Mouse (Mus musculus) gastrocnemius, adult 8-10 months (tissue): Measurements from ENCODE around the gene Sphk1. TPM values are rescaled to one million over a fixed set of nuclear protein-coding genes. Genes with fewer than 3 reads are reported as not detected.

Experiments used
- DNase-seq, 2 experiments: peaks; one replicate each; pipeline ENCODE4 v3.0.0; 2022; ENCODE audit warnings: low spot score in 2 of 2
- total RNA-seq, 4 experiments: library from RNA; stranded (reverse); gene quantifications; 2 replicates each; pipeline ENCODE4 v1.2.4; 2022

Gene Sphk1
- total RNA-seq, 4 experiments from 2014 or later, result 0.15 to 0.75 (median 0.51) TPM

DNA sequence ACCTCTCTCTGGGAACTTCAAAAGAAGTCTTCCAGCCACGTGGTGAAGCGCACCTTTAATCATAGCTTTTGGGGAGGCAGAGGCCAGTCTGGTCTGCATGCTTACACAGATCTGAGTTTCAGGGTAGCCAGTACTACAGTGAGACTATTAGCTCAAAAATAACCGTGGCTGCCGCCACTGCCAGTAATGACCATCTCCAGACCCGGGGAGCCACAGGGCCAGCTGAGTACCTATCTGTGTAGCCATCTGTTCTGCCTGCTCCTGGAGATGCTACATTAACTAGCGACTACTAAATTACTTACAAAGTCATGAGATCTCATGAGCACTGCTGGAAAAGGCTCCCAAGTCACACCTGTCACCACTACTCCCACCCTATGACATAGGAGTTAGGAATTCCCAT is 44.3 kb downstream of the Sphk1 start:
- no peak for DNase-seq

- no peak for DNase-seq
These were observed 44.7 kb downstream of the Sphk1 start for GRCm38 (mm10) chr11:116575396-116575795.

GRCm38 (mm10) chr11:116579280-116579679 is 48.6 kb downstream of the Sphk1 start:
- no peak for DNase-seq

DNA sequence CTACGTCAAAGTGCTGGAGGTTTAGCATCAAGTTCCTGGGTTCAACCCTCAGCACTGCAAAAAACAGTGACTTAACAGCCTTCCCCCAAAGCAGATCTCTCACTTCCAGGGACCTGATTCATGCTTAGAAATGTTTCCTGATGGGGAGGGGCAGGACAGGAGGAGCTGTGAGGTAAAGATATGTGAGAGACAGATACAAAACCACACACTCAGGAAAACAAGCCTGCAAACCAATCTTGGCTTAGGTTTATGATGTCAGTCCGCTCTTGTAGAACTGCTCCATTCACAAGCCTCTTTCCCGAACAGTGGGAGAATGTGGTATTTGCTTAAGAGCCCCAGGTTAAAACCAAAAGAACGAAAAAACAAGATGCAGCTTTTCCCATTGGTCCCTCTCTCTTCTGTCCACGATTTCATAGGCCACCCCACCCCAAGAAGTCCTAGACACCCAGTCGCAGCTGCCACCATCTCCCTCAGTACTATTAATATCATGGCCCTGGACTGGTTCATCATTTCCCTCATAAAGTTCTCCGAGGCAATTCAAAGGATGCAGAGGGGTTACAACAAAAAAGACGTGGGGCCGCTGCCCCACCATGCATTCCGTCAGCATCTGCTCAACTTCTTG is 49.4 kb downstream of the Sphk1 start:
- no peak for DNase-seq

DNA sequence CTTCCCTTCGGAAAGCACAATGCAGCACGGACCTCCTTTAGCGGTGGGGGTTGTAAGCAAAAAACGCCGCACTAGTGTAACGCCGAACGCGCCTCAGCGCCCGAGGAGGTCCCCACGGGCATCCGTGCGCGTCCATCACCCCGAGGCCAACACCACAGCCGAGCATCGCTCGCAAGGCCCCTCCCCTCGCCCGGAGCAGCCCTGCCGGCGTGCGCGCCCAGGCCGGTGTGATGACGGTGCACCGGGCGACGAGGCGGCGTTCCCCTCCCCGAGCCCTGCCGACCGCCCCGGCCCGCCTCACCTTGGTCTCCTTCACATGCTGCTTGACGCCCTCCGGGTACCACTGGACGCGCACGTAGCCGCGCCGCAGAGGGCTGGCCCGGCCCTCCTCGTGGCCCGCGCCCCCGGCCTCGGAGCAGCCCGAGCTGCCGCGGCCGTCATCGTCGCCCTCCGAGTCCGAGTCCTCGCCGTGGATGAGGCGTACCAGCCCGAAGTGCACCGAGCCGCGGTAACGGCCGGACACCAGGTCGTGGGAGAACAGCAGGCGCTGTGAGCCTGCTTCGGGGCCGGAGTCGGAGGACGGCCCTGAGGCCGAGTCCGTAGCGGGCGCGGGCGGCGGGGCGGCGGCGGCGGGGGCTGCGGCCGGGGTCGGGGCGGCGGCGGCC is 50.1 kb downstream of the Sphk1 start:
- DNase-seq, result no peak

DNA sequence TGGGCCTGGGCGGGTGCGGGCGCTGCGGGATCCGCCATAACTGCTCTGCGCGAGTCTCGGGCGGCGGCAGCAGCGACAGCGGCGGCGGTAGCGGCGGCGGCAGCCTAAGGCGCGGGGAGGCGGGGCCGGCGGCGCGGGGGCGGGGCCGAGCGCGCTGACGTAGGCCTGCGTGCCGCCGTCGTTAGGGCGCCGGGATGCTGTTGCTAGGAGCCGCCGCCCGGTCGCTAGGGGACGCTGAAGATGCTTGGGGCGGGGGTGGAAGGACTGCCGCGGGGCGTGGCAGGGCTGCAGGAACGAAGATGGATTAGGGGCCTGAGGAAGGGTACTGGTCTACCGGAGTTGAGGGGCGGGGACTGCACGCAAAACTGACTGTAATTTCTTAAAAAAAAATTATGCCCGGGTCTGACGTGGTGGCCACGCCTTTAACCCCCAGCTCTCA is 50.7 kb downstream of the Sphk1 start, which contains the start of gene Ube2o:
TSS of gene Ube2o (minus strand) at position 72 of the 439 bp plus-strand sequence.
- peak; percentile 77 to 82 for DNase-seq

GRCm38 (mm10) chr11:116585682-116586081 is 55.0 kb downstream of the Sphk1 start:
- no peak for DNase-seq

Other genes starting within 250 kb of the Sphk1 start
- under 1 TPM in 2 of 4 experiments, not detected in 2; 0.20 to 0.24 TPM for gene Galr2, start 250.0 kb upstream of the Sphk1 start, total RNA-seq
- 10 to 100 TPM; 62.3 to 84.9 (median 73.3) TPM for gene Exoc7, start 223.7 kb upstream of the Sphk1 start, total RNA-seq
- gene Foxj1, start 195.5 kb upstream of the Sphk1 start, total RNA-seq, result not detected
- gene Rnf157, start 117.9 kb upstream of the Sphk1 start, total RNA-seq, result 10 to 100 TPM; 23.0 to 29.5 (median 24.2) TPM
- 10 to 100 TPM; 35.1 to 63.5 (median 47.7) TPM for gene Ubald2, start 96.8 kb upstream of the Sphk1 start, total RNA-seq
- not detected for gene Qrich2, start 64.7 kb upstream of the Sphk1 start, total RNA-seq
- 10 to 100 TPM; 10.4 to 12.7 (median 11.5) TPM for gene Prpsap1, start 36.7 kb upstream of the Sphk1 start, total RNA-seq
- gene Ube2o, start 50.5 kb downstream of the Sphk1 start, total RNA-seq, result 10 to 100 TPM; 22.4 to 27.6 (median 22.5) TPM
- gene Aanat, start 55.5 kb downstream of the Sphk1 start, total RNA-seq, result not detected
- 10 to 100 TPM; 10.6 to 19.9 (median 11.2) TPM for gene Rhbdf2, start 96.1 kb downstream of the Sphk1 start, total RNA-seq
- gene Prcd, start 122.6 kb downstream of the Sphk1 start, total RNA-seq, result under 1 TPM in 2 of 4 experiments, not detected in 2; 0.29 to 0.51 TPM
- 10 to 100 TPM in 2 of 4 experiments, 1 to 10 TPM in 2; 6.4 to 14.4 (median 10.1) TPM for gene Cygb, start 123.4 kb downstream of the Sphk1 start, total RNA-seq
- gene St6galnac1, start 244.6 kb downstream of the Sphk1 start, total RNA-seq, result not detected